Mouse (Mus musculus): ENCODE measurements around the gene Mboat2.

Mboat2 gene

GRCm38 (mm10) chr12:24830766-24831152, at the start of gene Mboat2:
Gene Mboat2 (plus strand): TSS chr12:24830879.
- H3K36me3 ChIP-seq (ENCODE audit: control insufficient read depth, insufficient read depth, low read length, poor library complexity, severe bottlenecking), result no peaks in the 10 kb centered on the region
- DNase-seq (ENCODE audit: low read depth, low spot score), result peak; percentile 1
- H3K27me3 ChIP-seq (ENCODE audit: control insufficient read depth, insufficient read depth, low read length, poor library complexity, severe bottlenecking), result peaks cover 2% of the 10 kb centered on the region; the same call in 1 of the 2 replicates

GRCm38 (mm10) chr12:24783735-24784134, 46.9 kb upstream of the Mboat2 start:
- no peaks in the 10 kb centered on the region for H3K36me3 ChIP-seq (ENCODE audit: control insufficient read depth, insufficient read depth, low read length, poor library complexity, severe bottlenecking)
- no peaks in the 10 kb centered on the region for H3K27me3 ChIP-seq (ENCODE audit: control insufficient read depth, insufficient read depth, low read length, poor library complexity, severe bottlenecking)
- DNase-seq (ENCODE audit: low read depth, low spot score), result no peak

GRCm38 (mm10) chr12:24785882-24786281, 44.8 kb upstream of the Mboat2 start:
- no peak for DNase-seq (ENCODE audit: low read depth, low spot score)
- Histone ChIP-seq H3K36me3 (ENCODE audit: control insufficient read depth, insufficient read depth, low read length, poor library complexity, severe bottlenecking) (no peaks in the 10 kb centered on the region), H3K27me3 (ENCODE audit: control insufficient read depth, insufficient read depth, low read length, poor library complexity, severe bottlenecking) (no peaks in the 10 kb centered on the region)

- no peaks in the 10 kb centered on the region for H3K36me3 ChIP-seq (ENCODE audit: control insufficient read depth, insufficient read depth, low read length, poor library complexity, severe bottlenecking)
- no peaks in the 10 kb centered on the region for H3K27me3 ChIP-seq (ENCODE audit: control insufficient read depth, insufficient read depth, low read length, poor library complexity, severe bottlenecking)
- no peak for DNase-seq (ENCODE audit: low read depth, low spot score)
Measured at GRCm38 (mm10) chr12:24786316-24786715, 44.4 kb upstream of the Mboat2 start.

- no peak for DNase-seq (ENCODE audit: low read depth, low spot score)
- Histone ChIP-seq H3K36me3 (ENCODE audit: control insufficient read depth, insufficient read depth, low read length, poor library complexity, severe bottlenecking) (no peaks in the 10 kb centered on the region), H3K27me3 (ENCODE audit: control insufficient read depth, insufficient read depth, low read length, poor library complexity, severe bottlenecking) (no peaks in the 10 kb centered on the region)
Measured at GRCm38 (mm10) chr12:24789659-24790058, 41.0 kb upstream of the Mboat2 start.

- Histone ChIP-seq H3K27me3 (ENCODE audit: control insufficient read depth, insufficient read depth, low read length, poor library complexity, severe bottlenecking) (no peaks in the 10 kb centered on the region), H3K36me3 (ENCODE audit: control insufficient read depth, insufficient read depth, low read length, poor library complexity, severe bottlenecking) (no peaks in the 10 kb centered on the region)
- no peak for DNase-seq (ENCODE audit: low read depth, low spot score)
Measured at GRCm38 (mm10) chr12:24811230-24811629, 19.4 kb upstream of the Mboat2 start.

GRCm38 (mm10) chr12:24811906-24812305, 18.8 kb upstream of the Mboat2 start:
- Histone ChIP-seq H3K36me3 (ENCODE audit: control insufficient read depth, insufficient read depth, low read length, poor library complexity, severe bottlenecking) (no peaks in the 10 kb centered on the region), H3K27me3 (ENCODE audit: control insufficient read depth, insufficient read depth, low read length, poor library complexity, severe bottlenecking) (no peaks in the 10 kb centered on the region)
- DNase-seq (ENCODE audit: low read depth, low spot score), result no peak

GRCm38 (mm10) chr12:24822831-24823230, 7.8 kb upstream of the Mboat2 start:
- Histone ChIP-seq H3K36me3 (ENCODE audit: control insufficient read depth, insufficient read depth, low read length, poor library complexity, severe bottlenecking) (no peaks in the 10 kb centered on the region), H3K27me3 (ENCODE audit: control insufficient read depth, insufficient read depth, low read length, poor library complexity, severe bottlenecking) (no peaks in the 10 kb centered on the region)
- DNase-seq (ENCODE audit: low read depth, low spot score), result no peak

GRCm38 (mm10) chr12:24823636-24824354, 6.9 kb upstream of the Mboat2 start:
- Histone ChIP-seq H3K36me3 (ENCODE audit: control insufficient read depth, insufficient read depth, low read length, poor library complexity, severe bottlenecking) (no peaks in the 10 kb centered on the region), H3K27me3 (ENCODE audit: control insufficient read depth, insufficient read depth, low read length, poor library complexity, severe bottlenecking) (no peaks in the 10 kb centered on the region)
- DNase-seq (ENCODE audit: low read depth, low spot score), result no peak

GRCm38 (mm10) chr12:24830086-24830485, 593 bp upstream of the Mboat2 start:
- Histone ChIP-seq H3K27me3 (ENCODE audit: control insufficient read depth, insufficient read depth, low read length, poor library complexity, severe bottlenecking) (peaks cover 2% of the 10 kb centered on the region; the same call in 1 of the 2 replicates), H3K36me3 (ENCODE audit: control insufficient read depth, insufficient read depth, low read length, poor library complexity, severe bottlenecking) (no peaks in the 10 kb centered on the region)
- DNase-seq (ENCODE audit: low read depth, low spot score), result no peak

- peak; percentile 40 for DNase-seq (ENCODE audit: low read depth, low spot score)
- Histone ChIP-seq H3K27me3 (ENCODE audit: control insufficient read depth, insufficient read depth, low read length, poor library complexity, severe bottlenecking) (peaks cover 2% of the 10 kb centered on the region; the same call in 1 of the 2 replicates), H3K36me3 (ENCODE audit: control insufficient read depth, insufficient read depth, low read length, poor library complexity, severe bottlenecking) (no peaks in the 10 kb centered on the region)
Measured at GRCm38 (mm10) chr12:24831153-24831963, 679 bp downstream of the Mboat2 start.

GRCm38 (mm10) chr12:24831964-24832427, 1.3 kb downstream of the Mboat2 start:
- Histone ChIP-seq H3K36me3 (ENCODE audit: control insufficient read depth, insufficient read depth, low read length, poor library complexity, severe bottlenecking) (no peaks in the 10 kb centered on the region), H3K27me3 (ENCODE audit: control insufficient read depth, insufficient read depth, low read length, poor library complexity, severe bottlenecking) (peaks cover 2% of the 10 kb centered on the region; the same call in 1 of the 2 replicates)
- DNase-seq (ENCODE audit: low read depth, low spot score), result peak; percentile 2

GRCm38 (mm10) chr12:24832438-24832837, 1.8 kb downstream of the Mboat2 start:
- peaks cover 2% of the 10 kb centered on the region; the same call in 1 of the 2 replicates for H3K27me3 ChIP-seq (ENCODE audit: control insufficient read depth, insufficient read depth, low read length, poor library complexity, severe bottlenecking)
- no peak for DNase-seq (ENCODE audit: low read depth, low spot score)
- H3K36me3 ChIP-seq (ENCODE audit: control insufficient read depth, insufficient read depth, low read length, poor library complexity, severe bottlenecking), result no peaks in the 10 kb centered on the region

GRCm38 (mm10) chr12:24837947-24838346, 7.3 kb downstream of the Mboat2 start:
- DNase-seq (ENCODE audit: low read depth, low spot score), result no peak

More at GRCm38 (mm10) chr12:24837947-24838346, 7.3 kb downstream of the Mboat2 start:
- H3K27me3 ChIP-seq (ENCODE audit: control insufficient read depth, insufficient read depth, low read length, poor library complexity, severe bottlenecking), result 0 out of 2 replicates have a peak, but pooled peaks cover 2% of the 10 kb centered on the region
- H3K36me3 ChIP-seq (ENCODE audit: control insufficient read depth, insufficient read depth, low read length, poor library complexity, severe bottlenecking), result no peaks in the 10 kb centered on the region

Measured in splenic B cell, adult 2 months (primary cell).